ENCODE assay signal across 8 mouse cellular contexts in genomic region chr8:86746511-86746910, GRCm38 (mm10). TPM values are rescaled to one million over a fixed set of nuclear protein-coding genes. Genes with fewer than 3 reads are reported as not detected.
A peak's percentile ranks its signal among the peaks of the same experiment; 100 is the strongest.
DNase-seq lines count a peak whose midpoint lies in the region; ATAC-seq and TF ChIP-seq lines count a peak whose summit lies in the region.

No protein-coding gene starts in this region.

- peaks cover 7 to 22% of the 10 kb centered on the region in 2 experiments; a peak in 3 of 4 replicates for H3K4me1 ChIP-seq in CH12.LX (ENCODE audit: control insufficient read depth in 1 of 2, insufficient read depth in 2 of 2)
- H3K4me1 ChIP-seq in embryonic facial prominence, embryonic 12.5 days: peaks cover 13% of the 10 kb centered on the region
- peaks cover 36% of the 10 kb centered on the region for H3K4me1 ChIP-seq in hindbrain, embryonic 15.5 days (replicated peaks)
- peaks cover 42% of the 10 kb centered on the region for H3K4me1 ChIP-seq in liver, embryonic 13.5 days (replicated peaks)
- peaks cover 6% of the 10 kb centered on the region for H3K4me1 ChIP-seq in olfactory bulb, adult 2 months (ENCODE audit: control insufficient read depth, insufficient read depth, low read length)

- in situ Hi-C loops in CH12.LX (cut with MboI; ENCODE audit: low pct_ligation_motif_present, low pct_unique_long_range_greater_than_20kb, low sequenced_read_pairs): no loop called here

- peak overlapping the region; percentile 98 for H3K27ac ChIP-seq in gastrocnemius, adult 2 months
- no peak overlapping the region for H3K27ac ChIP-seq in CH12.LX (ENCODE audit: insufficient read depth, low read depth)
- peak overlapping the region; percentile 98 for H3K27ac ChIP-seq in embryonic facial prominence, embryonic 12.5 days
- H3K27ac ChIP-seq in hindbrain, embryonic 15.5 days (replicated peaks): peak overlapping the region; percentile 98
- peak overlapping the region; percentile 94 for H3K27ac ChIP-seq in liver, embryonic 13.5 days
- H3K27ac ChIP-seq in olfactory bulb, adult 2 months (ENCODE audit: insufficient read depth, low read depth, low read length): peak overlapping the region; percentile 88

- DNase-seq in gastrocnemius, adult 2 months: peak; percentile 29
- DNase-seq in gastrocnemius, adult 8-10 months (ENCODE audit: low spot score in 2 of 2): no peak
- no peak for DNase-seq in CH12.LX (ENCODE audit: extremely low read depth)
- DNase-seq in liver, embryonic 13.5 days: peak; percentile 20
- DNase-seq in frontal cortex, adult 2 months (ENCODE audit: extremely low spot score in 1 of 2, low spot score in 1 of 2): no peak

- H3K9ac ChIP-seq in CH12.LX (ENCODE audit: insufficient read depth, low read depth): peak overlapping the region; percentile 51
- H3K9ac ChIP-seq in embryonic facial prominence, embryonic 12.5 days: peak overlapping the region; percentile 99
- H3K9ac ChIP-seq in hindbrain, embryonic 15.5 days: peak overlapping the region; percentile 94
- H3K9ac ChIP-seq in liver, embryonic 13.5 days: peak overlapping the region; percentile 98

- no peak for TF ChIP-seq RAD21 in CH12.LX (IDR thresholded peaks at IDR 0.05; ENCODE audit: low read depth, low read length)

- ATAC-seq in embryonic facial prominence, embryonic 12.5 days (ENCODE audit: insufficient number of reproducible peaks, insufficient read depth, low FRiP score, low TSS enrichment): peak; percentile 12; the same call in 1 of the 2 replicates
- ATAC-seq in hindbrain, embryonic 15.5 days (ENCODE audit: low FRiP score, low read depth): no peak; the same call in 1 of the 2 replicates
- 0 out of 2 replicates have a peak, but pooled peaks have one; percentile 11 for ATAC-seq in liver, embryonic 13.5 days (ENCODE audit: low read depth)

- peak overlapping the region; percentile 91 for H3K4me2 ChIP-seq in CH12.LX (ENCODE audit: insufficient read depth, low read depth, poor library complexity, severe bottlenecking)
- H3K4me2 ChIP-seq in embryonic facial prominence, embryonic 12.5 days (replicated peaks): peak overlapping the region; percentile 63
- peak overlapping the region; percentile 72 for H3K4me2 ChIP-seq in hindbrain, embryonic 15.5 days
- peak overlapping the region; percentile 90 for H3K4me2 ChIP-seq in liver, embryonic 13.5 days

- no peak for TF ChIP-seq POLR2A in CH12.LX (IDR thresholded peaks at IDR 0.05; ENCODE audit: low read depth, low read length)
- TF ChIP-seq POLR2A in olfactory bulb, adult 2 months (IDR thresholded peaks at IDR 0.05; ENCODE audit: insufficient read depth, low read depth, low read length): no peak

- H3K4me3 ChIP-seq in gastrocnemius, adult 2 months: peak overlapping the region; percentile 79
- peak overlapping the region; percentile 55 to 89 (median 80) for H3K4me3 ChIP-seq in CH12.LX (replicated peaks in 1 of 3; ENCODE audit: low read depth in 2 of 3, low read length in 2 of 3, poor library complexity in 1 of 3)
- peak overlapping the region; percentile 90 for H3K4me3 ChIP-seq in embryonic facial prominence, embryonic 12.5 days
- H3K4me3 ChIP-seq in hindbrain, embryonic 15.5 days: peak overlapping the region; percentile 92
- H3K4me3 ChIP-seq in liver, embryonic 13.5 days (replicated peaks): peak overlapping the region; percentile 85
- peak overlapping the region; percentile 95 for H3K4me3 ChIP-seq in olfactory bulb, adult 2 months (ENCODE audit: insufficient read depth, low read depth, low read length)

- H3K36me3 ChIP-seq in CH12.LX (replicated peaks in 1 of 2; ENCODE audit: control insufficient read depth in 1 of 2, insufficient read depth in 1 of 2, low read length in 1 of 2): no peaks in the 10 kb centered on the region
- H3K36me3 ChIP-seq in embryonic facial prominence, embryonic 12.5 days: no peaks in the 10 kb centered on the region
- H3K36me3 ChIP-seq in hindbrain, embryonic 15.5 days: no peaks in the 10 kb centered on the region
- no peaks in the 10 kb centered on the region; the same call in 1 of the 2 replicates for H3K36me3 ChIP-seq in liver, embryonic 13.5 days

- dilution Hi-C loops in CH12.LX (cut with MboI; ENCODE audit: extremely low pct_ligation_motif_present, extremely low pct_unique_long_range_greater_than_20kb, low sequenced_read_pairs): no loop called here

- peaks cover 29% of the 10 kb centered on the region for H3K79me2 ChIP-seq in CH12.LX (replicated peaks; ENCODE audit: control insufficient read depth, extremely low read depth, insufficient read depth, poor library complexity, severe bottlenecking)

- peaks cover 1% of the 10 kb centered on the region for H3K27me3 ChIP-seq in CH12.LX (replicated peaks)
- H3K27me3 ChIP-seq in embryonic facial prominence, embryonic 12.5 days: no peaks in the 10 kb centered on the region
- H3K27me3 ChIP-seq in hindbrain, embryonic 15.5 days: no peaks in the 10 kb centered on the region
- H3K27me3 ChIP-seq in liver, embryonic 13.5 days: peaks cover 9% of the 10 kb centered on the region

- no peaks in the 10 kb centered on the region for H3K9me3 ChIP-seq in CH12.LX (replicated peaks; ENCODE audit: low read length)
- H3K9me3 ChIP-seq in embryonic facial prominence, embryonic 12.5 days: no peaks in the 10 kb centered on the region
- H3K9me3 ChIP-seq in hindbrain, embryonic 15.5 days: no peaks in the 10 kb centered on the region
- H3K9me3 ChIP-seq in liver, embryonic 13.5 days (replicated peaks): no peaks in the 10 kb centered on the region

- TF ChIP-seq EP300 in CH12.LX (IDR thresholded peaks at IDR 0.05; ENCODE audit: low read length): no peak

- 2% methylated on average over 11 of the region's 11 CpGs for WGBS in embryonic facial prominence, embryonic 12.5 days
- WGBS in hindbrain, embryonic 15.5 days: 1% methylated on average over 11 of the region's 11 CpGs
- 3% methylated on average over 11 of the region's 11 CpGs for WGBS in liver, embryonic 13.5 days (ENCODE audit: insufficient replicate concordance)
- WGBS in olfactory bulb, adult 2 months: 3% methylated on average over 11 of the region's 11 CpGs

- intact Hi-C loops in gastrocnemius, adult 2 months (cut with DNase I): loop anchor here (5.0 kb wide), 1 partner anchor 124 kb away; the partner anchor contains the start of gene Lonp2

- no peak for TF ChIP-seq CTCF in gastrocnemius, adult 2 months (IDR thresholded peaks at IDR 0.05)
- TF ChIP-seq CTCF in CH12.LX (conservative IDR thresholded peaks at IDR 0.05 in 1 of 2, IDR thresholded peaks at IDR 0.05 in 1 of 2; ENCODE audit: low read depth in 2 of 2, low read length in 2 of 2): no peak
- TF ChIP-seq CTCF in olfactory bulb, adult 2 months (IDR thresholded peaks at IDR 0.05; ENCODE audit: insufficient read depth, low read depth, low read length): no peak

TF ChIP-seq in CH12.LX, 34 proteins besides CTCF, POLR2A, EP300 and RAD21:
- TF ChIP-seq NRF1 (IDR thresholded peaks at IDR 0.05; ENCODE audit: low read depth, low read length): no peak
- TF ChIP-seq ZMIZ1 (IDR thresholded peaks at IDR 0.05; ENCODE audit: low read depth, low read length): 0 out of 2 replicates have a peak, but pooled peaks have one; percentile 11
- TF ChIP-seq MAZ (IDR thresholded peaks at IDR 0.05; ENCODE audit: low read depth, low read length): no peak

RNA-seq across cellular contexts. Expression of gene Siah1a, which starts 0.8 kb away (rescaled TPM):
- 10 to 100 TPM in 1 of 2 experiments, 1 to 10 TPM in 1; 9.6 to 14.9 TPM for total RNA-seq in gastrocnemius, adult 2 months (2021)
- total RNA-seq in gastrocnemius, adult 8-10 months (2022): 10 to 100 TPM; 10.4 to 14.5 (median 11.7) TPM
- total RNA-seq in CH12.LX (2012; rRNA removed) (5.1 and 5.9 TPM in 2 replicates), CH12.LX (2014; rRNA removed) (11.1 and 12.2 TPM in 2 replicates)
- 7.0 and 8.0 TPM in 2 replicates for polyA plus RNA-seq in CH12.LX (2012; ENCODE audit: insufficient read length, low read depth)
- 74.1 and 74.5 TPM in 2 replicates for polyA plus RNA-seq in embryonic facial prominence, embryonic 12.5 days (2016; fragmentation: Nextera tagmentation; extraction: Ambion mirVana)
- polyA plus RNA-seq in hindbrain, embryonic 15.5 days (2015; fragmentation: Nextera tagmentation; extraction: Ambion mirVana): 69.3 and 74.0 TPM in 2 replicates
- 16.1 and 17.0 TPM in 2 replicates for polyA plus RNA-seq in liver, embryonic 13.5 days (2015; fragmentation: Nextera tagmentation; extraction: Ambion mirVana)
- not detected in 2 replicates for polyA plus RNA-seq in olfactory bulb, adult 2 months (2012; ENCODE audit: insufficient read depth, insufficient read length, low replicate concordance, missing spikeins)
- 34.8 and 35.3 TPM in 2 replicates for polyA plus RNA-seq in frontal cortex, adult 2 months (2012; rRNA removed)

RNA-seq across cellular contexts. Expression of gene Gm10638, which starts 1.0 kb away (rescaled TPM):
- total RNA-seq in gastrocnemius, adult 2 months (2021): 1 to 10 TPM; 4.9 to 5.3 TPM
- total RNA-seq in gastrocnemius, adult 8-10 months (2022): 1 to 10 TPM; 1.5 to 7.1 (median 4.4) TPM
- total RNA-seq in CH12.LX (2012; rRNA removed) (0.13 and 0.42 TPM in 2 replicates), CH12.LX (2014; rRNA removed) (not detected in 2 replicates)
- polyA plus RNA-seq in CH12.LX (2012; ENCODE audit: insufficient read length, low read depth): not detected in 2 replicates
- polyA plus RNA-seq in embryonic facial prominence, embryonic 12.5 days (2016; fragmentation: Nextera tagmentation; extraction: Ambion mirVana): 8.8 TPM in 2 replicates
- 6.0 and 7.2 TPM in 2 replicates for polyA plus RNA-seq in hindbrain, embryonic 15.5 days (2015; fragmentation: Nextera tagmentation; extraction: Ambion mirVana)
- polyA plus RNA-seq in liver, embryonic 13.5 days (2015; fragmentation: Nextera tagmentation; extraction: Ambion mirVana): 1.1 and 1.3 TPM in 2 replicates
- polyA plus RNA-seq in olfactory bulb, adult 2 months (2012; ENCODE audit: insufficient read depth, insufficient read length, low replicate concordance, missing spikeins): not detected in 2 replicates
- 2.7 and 3.1 TPM in 2 replicates for polyA plus RNA-seq in frontal cortex, adult 2 months (2012; rRNA removed)

Comparison
In these comparisons a context has a peak if more than half of its experiments do, and no peak if none do; other contexts are left out.
1. DNase-seq: peak in gastrocnemius, adult 2 months (single experiment) and liver, embryonic 13.5 days (single experiment); none in gastrocnemius, adult 8-10 months (0 of 2), CH12.LX (single experiment) and frontal cortex, adult 2 months (0 of 2).
2. Peak in every context shown above with its lines, with median percentiles within 50 percentile points of each other: H3K4me3 ChIP-seq, H3K4me2 ChIP-seq and H3K9ac ChIP-seq.